Mouse (Mus musculus) hindbrain, embryonic 12.5 days (tissue): ENCODE data around the gene Lcp2. TPM values are rescaled to one million over a fixed set of nuclear protein-coding genes. Genes with fewer than 3 reads are reported as not detected.

Experiments
- ATAC-seq: fragments of 200-750 bp; cut with Nextera tagmentation; 2 replicates; pipeline ENCODE4 v1.8.0; 2017; ENCODE audit warnings: moderate TSS enrichment; ENCODE audit not compliant: low FRiP score
- H3K27ac ChIP-seq: fragments of 300-500 bp; sonication (generic); 2 replicates; pipeline ENCODE4 v1.5.1; 2016; ENCODE audit warnings: mild to moderate bottlenecking
- H3K27me3 ChIP-seq: fragments of 300-500 bp; sonication (generic); 2 replicates; pipeline ENCODE4 v1.6.1; 2016; ENCODE audit warnings: mild to moderate bottlenecking
- H3K36me3 ChIP-seq: fragments of 300-500 bp; sonication (generic); 2 replicates; pipeline ENCODE4 v1.6.1; 2016; ENCODE audit warnings: mild to moderate bottlenecking
- H3K4me1 ChIP-seq: fragments of 300-500 bp; sonication (generic); 2 replicates; pipeline ENCODE4 v1.6.1; 2016
- H3K4me2 ChIP-seq: fragments of 300-500 bp; sonication (generic); replicated peaks from 2 replicates; pipeline ENCODE4 v1.6.1; 2016; ENCODE audit warnings: mild to moderate bottlenecking
- H3K4me3 ChIP-seq: fragments of 300-500 bp; sonication (generic); 2 replicates; pipeline ENCODE4 v1.5.1; 2016; ENCODE audit warnings: mild to moderate bottlenecking
- H3K9ac ChIP-seq: fragments of 300-500 bp; sonication (generic); 2 replicates; pipeline ENCODE4 v1.6.1; 2016; ENCODE audit warnings: mild to moderate bottlenecking, moderate library complexity
- H3K9me3 ChIP-seq: fragments of 300-500 bp; sonication (generic); replicated peaks from 2 replicates; pipeline ENCODE4 v1.6.1; 2016; ENCODE audit warnings: mild to moderate bottlenecking
- WGBS: fragments of 180-500 bp; shearing (Covaris S2); methylation state at CpG from one replicate; pipeline ENCODE4 v1.1.7; 2016; 5-methylcytosine and 5-hydroxymethylcytosine counted together
- polyA plus RNA-seq: library from polyadenylated mRNA; unstranded; fragments of >200 nt; fragmentation: Nextera tagmentation; extraction: Ambion mirVana; gene quantifications from 2 replicates; pipeline ENCODE4 v1.2.1, GENCODE M21; 2016

Gene Lcp2
- polyA plus RNA-seq, result 1.8 TPM in 2 replicates

DNA sequence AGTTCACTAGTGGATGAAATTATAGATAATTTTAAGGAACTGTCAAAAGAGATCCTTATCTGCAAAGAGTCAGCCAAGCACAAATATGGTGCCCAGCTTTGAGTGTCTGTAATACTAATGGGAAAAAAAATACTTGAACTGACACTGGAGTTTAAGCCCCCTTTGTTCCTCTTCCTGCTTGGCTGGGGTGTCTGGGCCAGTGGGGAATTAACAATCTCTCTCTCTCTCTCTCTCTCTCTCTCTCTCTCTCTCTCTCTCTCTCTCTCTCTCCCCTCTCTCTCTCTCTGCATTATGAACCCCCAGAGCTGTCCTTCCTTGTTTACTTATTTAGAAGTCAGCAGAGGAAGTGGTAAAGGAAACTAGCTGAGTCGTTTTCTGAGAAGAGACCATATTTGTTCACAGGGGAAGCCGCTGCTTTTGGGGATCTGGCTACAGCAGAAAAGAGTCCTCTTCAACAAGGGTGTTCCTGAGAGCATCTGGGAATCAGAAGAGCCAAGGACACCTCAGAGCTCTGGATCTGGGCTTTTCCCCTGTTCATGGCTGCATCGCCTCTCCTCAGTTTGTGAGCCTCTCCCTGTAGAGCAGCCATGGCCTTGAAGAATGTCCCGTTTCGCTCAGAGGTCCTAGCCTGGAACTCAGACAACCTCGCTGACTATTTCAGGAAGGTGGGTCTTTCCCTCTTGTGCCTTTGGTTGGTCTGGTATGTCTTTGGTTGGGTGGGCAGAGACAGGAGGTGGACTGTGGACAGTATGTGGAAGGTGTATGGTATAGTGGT, at the start of gene Lcp2:
Gene Lcp2 (plus strand): TSS at position 154 of the 775 bp plus-strand sequence.
- WGBS, result 88% methylated on average over 6 of the region's 6 CpGs
- Histone ChIP-seq H3K4me1 (no peaks in the 10 kb centered on the region), H3K4me2 (no peak within 1 kb of the TSS), H3K27me3 (no peaks in the 10 kb centered on the region), H3K9me3 (no peaks in the 10 kb centered on the region), H3K27ac (no peak within 1 kb of the TSS), H3K9ac (no peak within 1 kb of the TSS), H3K36me3 (no peaks in the 10 kb centered on the region), H3K4me3 (no peak within 1 kb of the TSS)
- no peak for ATAC-seq

DNA sequence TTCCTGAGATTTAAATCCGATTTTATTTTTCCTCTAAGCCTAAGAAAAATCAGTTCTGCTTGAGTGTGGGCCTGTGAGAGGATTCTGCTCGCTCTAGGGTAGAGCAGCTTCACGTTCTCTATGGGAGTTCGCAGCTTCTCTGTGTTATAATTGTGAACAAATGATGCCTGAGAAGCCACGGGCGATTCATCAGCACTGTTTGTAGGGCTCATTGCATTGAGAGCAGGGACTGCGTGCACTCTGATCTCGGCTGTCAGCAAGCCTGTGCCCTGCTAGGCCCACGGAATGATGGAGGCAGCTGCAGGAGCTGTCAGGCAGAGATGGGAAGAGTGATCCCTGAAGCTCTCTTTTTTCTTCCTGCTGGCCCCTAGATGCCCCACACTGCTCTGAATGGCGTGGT, 48.5 kb upstream of the Lcp2 start:
- Histone ChIP-seq H3K36me3 (no peaks in the 10 kb centered on the region), H3K4me1 (peaks cover 8% of the 10 kb centered on the region; the same call in 1 of the 2 replicates), H3K4me2 (no peak overlapping the region), H3K4me3 (no peak overlapping the region), H3K9ac (no peak overlapping the region), H3K27ac (no peak overlapping the region), H3K27me3 (no peaks in the 10 kb centered on the region; the same call in 1 of the 2 replicates), H3K9me3 (no peaks in the 10 kb centered on the region)
- no peak for ATAC-seq
- WGBS, result 43% methylated on average over 10 of the region's 10 CpGs

DNA sequence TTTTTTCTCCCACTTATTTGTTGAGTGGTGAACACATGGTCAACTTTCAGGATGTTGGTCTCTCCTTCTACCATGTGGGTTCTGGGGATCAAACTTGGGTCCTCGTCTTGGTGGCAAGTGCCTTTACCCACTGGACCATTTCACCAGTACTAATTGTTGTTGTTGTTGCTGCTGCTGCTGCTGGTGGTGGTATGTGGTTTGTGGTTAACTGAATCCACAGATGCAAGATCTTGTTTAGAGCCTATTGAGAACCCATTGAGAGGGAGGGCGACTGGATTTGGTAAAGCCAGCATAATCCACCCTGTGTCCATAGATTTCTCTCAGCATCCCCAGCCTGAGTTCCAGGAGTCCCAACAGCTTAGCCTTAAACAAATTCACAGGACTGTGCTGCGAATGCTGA, 46.3 kb upstream of the Lcp2 start:
- WGBS, result 78% methylated on average over 3 of the region's 3 CpGs
- no peak overlapping the region for H3K27ac ChIP-seq
- no peak overlapping the region for H3K4me2 ChIP-seq
- no peak for ATAC-seq
- H3K4me3 ChIP-seq, result no peak overlapping the region
- H3K4me1 ChIP-seq, result 0 out of 2 replicates have a peak, but pooled peaks cover 7% of the 10 kb centered on the region
- no peaks in the 10 kb centered on the region for H3K36me3 ChIP-seq
- H3K9ac ChIP-seq, result no peak overlapping the region
- H3K9me3 ChIP-seq, result no peaks in the 10 kb centered on the region
- no peaks in the 10 kb centered on the region for H3K27me3 ChIP-seq

GRCm38 (mm10) chr11:34001938-34002592, 44.7 kb upstream of the Lcp2 start:
- Histone ChIP-seq H3K4me2 (no peak overlapping the region), H3K4me1 (0 out of 2 replicates have a peak, but pooled peaks cover 7% of the 10 kb centered on the region), H3K27me3 (no peaks in the 10 kb centered on the region), H3K4me3 (no peak overlapping the region), H3K9ac (no peak overlapping the region), H3K27ac (no peak overlapping the region), H3K36me3 (no peaks in the 10 kb centered on the region), H3K9me3 (no peaks in the 10 kb centered on the region)
- peak; percentile 43; the same call in 1 of the 2 replicates for ATAC-seq
- 12% methylated on average over 5 of the region's 5 CpGs for WGBS

DNA sequence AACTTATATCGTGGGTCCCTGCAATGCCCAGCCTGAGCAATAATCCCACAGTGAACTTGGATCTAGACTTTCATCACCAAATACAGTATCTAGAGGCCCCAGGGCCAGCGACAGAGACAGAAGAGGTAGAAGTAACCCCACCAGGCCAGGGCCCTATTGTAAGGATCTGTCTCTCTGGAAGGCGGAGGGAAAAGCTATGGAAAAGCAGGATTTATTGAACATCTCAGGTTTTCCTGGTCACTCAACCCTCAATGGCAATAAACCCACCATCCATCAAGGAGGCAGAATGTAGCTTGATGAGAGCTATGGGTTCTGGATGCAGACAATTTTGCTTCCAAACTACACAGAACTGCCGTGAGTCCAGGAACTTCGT, 44.1 kb upstream of the Lcp2 start:
- Histone ChIP-seq H3K36me3 (no peaks in the 10 kb centered on the region), H3K4me3 (no peak overlapping the region), H3K27me3 (no peaks in the 10 kb centered on the region), H3K9me3 (no peaks in the 10 kb centered on the region), H3K4me2 (no peak overlapping the region), H3K4me1 (0 out of 2 replicates have a peak, but pooled peaks cover 7% of the 10 kb centered on the region), H3K9ac (no peak overlapping the region), H3K27ac (no peak overlapping the region)
- ATAC-seq, result no peak
- 85% methylated on average over 5 of the region's 5 CpGs for WGBS

- no peaks in the 10 kb centered on the region for H3K4me1 ChIP-seq
- no peaks in the 10 kb centered on the region for H3K27me3 ChIP-seq
- H3K4me3 ChIP-seq, result no peak overlapping the region
- no peak overlapping the region for H3K27ac ChIP-seq
- H3K9ac ChIP-seq, result no peak overlapping the region
- 88% methylated on average over 2 of the region's 2 CpGs for WGBS
- H3K36me3 ChIP-seq, result no peaks in the 10 kb centered on the region
- no peak overlapping the region for H3K4me2 ChIP-seq
- H3K9me3 ChIP-seq, result no peaks in the 10 kb centered on the region
- ATAC-seq, result no peak
Observed at GRCm38 (mm10) chr11:34007616-34008015, 39.1 kb upstream of the Lcp2 start.

GRCm38 (mm10) chr11:34008214-34008613, 38.5 kb upstream of the Lcp2 start:
- Histone ChIP-seq H3K9ac (no peak overlapping the region), H3K4me1 (no peaks in the 10 kb centered on the region), H3K27ac (no peak overlapping the region), H3K27me3 (no peaks in the 10 kb centered on the region), H3K9me3 (no peaks in the 10 kb centered on the region), H3K4me2 (no peak overlapping the region), H3K4me3 (no peak overlapping the region), H3K36me3 (no peaks in the 10 kb centered on the region)
- 96% methylated on average over 11 of the region's 11 CpGs for WGBS
- ATAC-seq, result no peak

DNA sequence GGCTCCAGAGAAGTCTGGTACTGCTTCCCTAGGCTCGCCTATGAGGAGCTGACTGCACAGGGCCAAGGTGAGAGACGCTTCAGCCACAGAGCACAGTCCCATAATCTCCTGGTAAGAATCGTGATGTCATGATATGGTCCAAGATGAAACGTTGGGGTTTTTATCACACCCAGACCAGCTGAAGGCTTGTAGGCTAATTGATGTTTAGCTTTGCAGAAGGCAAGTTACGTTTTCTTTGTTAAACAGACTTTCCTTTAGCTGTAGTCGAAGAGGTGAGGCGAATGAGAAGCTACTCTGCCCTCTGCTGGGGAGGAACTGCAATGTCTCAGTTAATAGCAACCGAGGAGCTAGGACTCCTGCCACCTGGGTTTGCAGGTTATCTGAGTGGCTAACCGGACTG, 38.0 kb upstream of the Lcp2 start:
- no peak overlapping the region for H3K4me2 ChIP-seq
- no peaks in the 10 kb centered on the region for H3K4me1 ChIP-seq
- H3K27ac ChIP-seq, result no peak overlapping the region
- H3K4me3 ChIP-seq, result no peak overlapping the region
- H3K36me3 ChIP-seq, result no peaks in the 10 kb centered on the region
- no peak for ATAC-seq
- no peaks in the 10 kb centered on the region for H3K27me3 ChIP-seq
- 50% methylated on average over 9 of the region's 9 CpGs for WGBS
- H3K9ac ChIP-seq, result no peak overlapping the region
- no peaks in the 10 kb centered on the region for H3K9me3 ChIP-seq

GRCm38 (mm10) chr11:34009316-34010087, 37.2 kb upstream of the Lcp2 start:
- Histone ChIP-seq H3K27ac (no peak overlapping the region), H3K4me2 (no peak overlapping the region), H3K36me3 (no peaks in the 10 kb centered on the region), H3K27me3 (no peaks in the 10 kb centered on the region), H3K4me1 (no peaks in the 10 kb centered on the region), H3K9ac (no peak overlapping the region), H3K4me3 (no peak overlapping the region), H3K9me3 (no peaks in the 10 kb centered on the region)
- no peak for ATAC-seq
- 84% methylated on average over 12 of the region's 12 CpGs for WGBS

DNA sequence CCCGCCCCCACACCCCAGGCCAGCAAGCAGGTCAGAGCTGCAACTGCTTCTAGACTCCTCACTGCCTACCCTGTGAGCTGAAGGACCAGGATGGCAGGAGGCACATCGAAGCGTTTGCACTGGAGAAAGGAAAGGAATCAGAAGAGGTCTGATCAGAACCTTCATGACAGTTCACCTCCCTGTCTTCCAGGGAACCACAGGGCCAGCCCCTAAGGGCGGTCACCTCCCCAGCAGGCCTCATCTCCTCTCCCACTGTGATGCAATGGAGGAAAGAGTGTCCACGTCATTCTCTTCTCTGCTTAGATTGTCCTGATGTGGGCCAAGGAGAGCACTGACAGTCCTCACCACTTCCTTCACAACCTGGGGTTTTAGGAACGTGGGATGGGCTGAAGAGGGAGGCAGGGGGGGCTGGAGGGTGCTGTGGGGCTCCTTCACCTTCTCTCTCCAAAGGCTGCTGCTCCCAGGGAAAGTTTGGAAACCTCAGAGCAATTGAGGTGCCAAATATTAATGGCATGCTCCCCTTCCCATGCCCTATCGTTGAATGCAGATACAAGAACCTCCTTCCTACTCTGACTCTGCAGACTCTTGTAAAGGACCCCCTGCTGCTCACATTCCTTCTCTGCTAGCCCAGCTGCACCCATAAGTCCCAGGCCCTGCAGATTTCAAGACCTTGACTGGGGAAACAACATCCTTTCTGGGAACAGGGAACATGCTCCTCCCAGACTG, 36.4 kb upstream of the Lcp2 start:
- 70% methylated on average over 7 of the region's 7 CpGs for WGBS
- H3K4me1 ChIP-seq, result no peaks in the 10 kb centered on the region
- no peak for ATAC-seq

GRCm38 (mm10) chr11:34010859-34011172, 35.9 kb upstream of the Lcp2 start:
- Histone ChIP-seq H3K9ac (no peak overlapping the region), H3K27ac (no peak overlapping the region), H3K4me3 (no peak overlapping the region), H3K9me3 (no peaks in the 10 kb centered on the region), H3K4me1 (no peaks in the 10 kb centered on the region), H3K36me3 (no peaks in the 10 kb centered on the region), H3K27me3 (no peaks in the 10 kb centered on the region), H3K4me2 (no peak overlapping the region)
- WGBS, result 76% methylated on average over 4 of the region's 4 CpGs
- no peak for ATAC-seq

More for the DNA sequence above, 36.4 kb upstream of the Lcp2 start:
- Histone ChIP-seq H3K27ac (no peak overlapping the region), H3K9me3 (no peaks in the 10 kb centered on the region), H3K27me3 (no peaks in the 10 kb centered on the region), H3K4me3 (no peak overlapping the region), H3K36me3 (no peaks in the 10 kb centered on the region), H3K4me2 (no peak overlapping the region), H3K9ac (no peak overlapping the region)
